Mouse (Mus musculus) frontal cortex, postnatal 36 days (tissue): ENCODE data around the gene 1700034J05Rik.

Experiments
- DNase-seq, 2 experiments: peaks; one replicate each; pipeline ENCODE4 v3.0.0; 2022; ENCODE audit warnings: low spot score in 2 of 2

The 1700034J05Rik gene

DNA sequence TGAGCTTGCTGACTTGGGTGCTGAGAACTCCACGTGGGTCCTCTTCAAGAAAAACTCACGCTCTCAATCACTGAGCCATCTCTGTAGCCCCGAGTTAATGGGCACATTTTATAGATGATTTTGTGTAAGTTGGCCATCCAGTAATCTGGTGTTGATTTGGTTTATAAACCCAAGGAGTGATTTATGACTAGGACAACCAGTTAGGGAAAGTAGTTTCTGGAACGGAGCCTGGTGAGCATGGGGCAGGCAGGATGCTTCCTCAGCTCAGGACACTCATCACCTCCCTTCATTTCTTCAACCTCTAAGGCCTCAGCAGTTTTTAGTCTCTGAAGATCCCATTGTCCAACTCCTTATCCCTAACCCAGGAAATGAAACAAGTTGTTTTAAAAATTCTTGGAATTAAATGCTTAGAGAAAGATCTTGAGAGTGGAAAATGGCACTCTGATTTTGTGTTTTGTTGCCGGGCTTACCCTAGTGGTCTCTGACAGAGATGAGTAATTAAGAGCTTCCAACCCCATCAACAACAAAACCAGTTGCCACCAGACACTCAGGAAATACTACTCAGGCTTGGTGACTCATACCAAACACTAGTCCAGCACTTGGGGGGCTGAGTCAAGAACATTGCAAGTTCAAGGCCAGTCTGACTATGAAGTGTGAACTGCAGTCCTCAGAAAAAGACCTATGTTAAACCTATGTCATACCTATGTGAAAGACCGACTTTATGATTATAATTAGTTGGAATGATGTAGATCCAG is 9.4 kb upstream of the 1700034J05Rik start:
- no peak for DNase-seq

DNA sequence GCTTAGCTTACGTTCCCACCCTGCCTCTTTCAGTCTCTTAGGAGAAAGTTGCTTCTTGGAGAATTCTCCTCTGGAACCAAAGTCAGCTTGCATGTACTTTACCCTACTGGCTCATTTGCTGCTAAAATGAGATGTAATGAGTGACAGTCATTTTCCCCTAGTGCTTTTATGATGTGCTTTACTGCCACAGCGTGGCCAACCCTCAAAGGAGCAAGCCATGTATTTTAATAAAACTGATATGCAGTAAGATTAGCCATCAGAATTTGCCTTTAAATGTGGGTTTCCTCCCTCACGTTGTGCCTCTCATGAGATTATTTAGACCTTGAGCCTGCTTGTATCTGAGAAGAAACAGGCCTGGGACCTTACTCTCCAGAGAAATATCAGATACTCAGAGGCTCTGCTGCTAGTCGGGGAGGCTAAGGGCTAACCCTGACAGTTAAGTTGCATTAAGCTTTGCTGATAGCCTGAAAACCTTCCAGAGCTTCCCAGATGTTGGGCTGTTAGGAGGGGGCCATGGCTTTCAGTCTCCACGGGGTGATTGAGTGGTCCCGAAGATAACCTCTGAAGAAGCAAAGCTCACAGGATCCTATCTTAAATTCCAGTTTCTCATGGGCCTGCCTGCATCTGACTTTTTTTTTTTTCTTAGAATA is 7.7 kb upstream of the 1700034J05Rik start:
- DNase-seq: no peak

DNA sequence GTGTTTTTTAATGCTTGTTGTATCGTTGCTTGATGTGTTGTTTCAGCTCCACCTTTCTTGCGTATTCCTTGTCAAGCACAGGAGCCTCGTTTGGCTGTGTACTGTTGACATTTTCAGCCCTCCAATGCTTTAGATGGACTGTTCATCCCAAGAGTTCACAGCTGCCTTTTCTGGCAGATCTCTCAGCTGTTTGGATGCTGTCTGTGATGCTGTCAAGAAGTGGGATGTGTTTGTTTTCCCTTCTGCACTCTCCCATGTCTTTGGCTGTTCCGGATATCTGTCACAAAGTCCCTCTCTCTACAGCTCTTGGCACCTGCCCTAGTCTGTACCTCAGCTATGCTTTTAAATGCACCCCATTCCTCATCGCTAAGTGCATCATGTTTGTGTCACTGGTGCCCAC is 6.7 kb upstream of the 1700034J05Rik start:
- DNase-seq: no peak

DNA sequence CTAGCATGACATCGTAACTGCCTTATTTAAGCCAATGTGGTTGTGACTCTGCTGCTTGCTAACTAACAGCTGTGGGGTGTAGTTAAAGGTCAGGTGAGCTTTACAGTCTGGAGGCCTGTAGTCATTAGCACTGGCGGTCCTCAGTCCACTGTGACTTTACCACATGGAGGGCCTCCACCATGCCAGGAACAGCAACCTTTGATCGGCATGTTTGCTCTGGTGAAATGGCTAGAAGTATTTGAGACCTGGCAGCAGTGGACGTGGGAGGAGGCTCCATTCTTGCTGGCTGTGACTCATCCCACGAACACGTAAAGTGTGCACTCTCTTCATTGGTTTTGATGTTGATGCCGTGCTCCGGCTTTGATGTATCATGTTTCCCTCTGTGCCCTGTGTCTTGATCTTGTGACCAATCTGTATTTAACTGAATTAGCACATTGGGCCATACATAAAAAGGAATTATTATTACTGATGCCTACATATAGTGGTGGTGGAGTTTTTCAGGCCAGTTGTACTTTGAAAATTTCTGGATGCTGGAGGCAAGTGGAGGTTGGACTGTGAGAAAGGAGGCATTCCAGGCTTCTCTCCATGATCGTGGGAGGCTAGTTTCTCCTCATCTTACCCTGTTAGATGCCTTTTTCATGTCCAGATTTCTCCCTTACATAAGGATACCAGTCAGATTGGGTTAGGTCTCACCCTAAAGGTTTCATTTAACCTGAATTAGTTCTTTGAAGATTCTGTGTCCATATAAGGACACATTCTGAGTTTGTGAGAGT is 5.9 kb upstream of the 1700034J05Rik start:
- DNase-seq: no peak

DNA sequence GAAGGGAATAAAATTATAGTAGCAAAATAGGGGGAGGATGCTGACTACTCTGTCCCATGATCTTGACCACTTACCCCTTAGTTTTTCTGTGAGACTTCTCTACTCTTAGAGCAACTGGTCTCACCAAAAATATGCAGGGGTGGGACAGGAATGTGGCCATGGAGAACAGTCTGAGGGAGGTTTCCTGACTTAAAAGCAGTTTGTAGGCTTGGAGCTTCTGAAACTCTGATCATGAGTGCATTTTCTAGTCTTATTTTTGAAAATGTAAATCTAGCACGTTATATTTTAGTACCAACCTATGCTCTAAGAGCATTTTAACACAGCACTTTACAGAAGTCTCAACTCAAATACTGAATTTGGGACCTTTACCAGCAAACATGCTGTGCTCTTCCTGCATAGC is 4.5 kb upstream of the 1700034J05Rik start:
- no peak for DNase-seq

DNA sequence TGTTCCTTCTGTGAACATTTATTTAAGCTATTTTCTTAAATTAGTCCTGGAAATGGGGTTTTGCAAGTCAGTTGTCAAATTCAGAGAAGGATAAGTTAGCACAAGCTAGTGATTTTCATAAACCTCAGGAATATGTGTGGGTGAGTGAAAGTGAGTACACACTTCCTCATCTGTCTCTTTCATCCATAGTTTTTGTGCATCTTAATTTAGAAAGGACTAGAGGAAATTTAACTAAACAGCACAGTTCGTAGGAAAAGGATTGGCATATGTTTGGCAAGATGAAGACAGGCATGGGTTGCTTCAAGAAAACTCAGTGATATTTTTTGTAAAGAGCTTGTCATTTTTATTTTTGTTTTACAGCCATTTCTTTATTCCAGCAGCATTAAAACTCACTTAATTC is 2.7 kb upstream of the 1700034J05Rik start:
- no peak for DNase-seq

DNA sequence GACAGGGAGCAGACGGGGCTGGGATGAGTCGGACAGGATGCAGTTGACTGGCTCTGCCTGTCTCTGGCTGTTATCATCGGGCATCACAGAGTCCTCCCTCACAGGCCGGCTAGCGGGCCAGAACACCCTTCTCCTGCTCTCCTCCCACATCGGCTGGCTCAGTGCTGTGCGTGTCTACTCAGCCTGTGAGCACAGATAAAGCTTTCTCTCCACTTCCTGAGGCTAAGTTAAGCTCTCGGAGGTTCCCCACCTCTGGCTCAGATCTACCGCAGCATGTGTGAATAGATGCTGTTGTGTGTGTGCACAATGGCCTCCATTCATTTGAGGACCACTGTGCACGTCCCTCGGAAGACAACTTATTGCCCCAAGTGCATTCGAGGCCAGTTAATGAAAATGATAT is 1.7 kb upstream of the 1700034J05Rik start:
- DNase-seq: peak; percentile 62 to 64

DNA sequence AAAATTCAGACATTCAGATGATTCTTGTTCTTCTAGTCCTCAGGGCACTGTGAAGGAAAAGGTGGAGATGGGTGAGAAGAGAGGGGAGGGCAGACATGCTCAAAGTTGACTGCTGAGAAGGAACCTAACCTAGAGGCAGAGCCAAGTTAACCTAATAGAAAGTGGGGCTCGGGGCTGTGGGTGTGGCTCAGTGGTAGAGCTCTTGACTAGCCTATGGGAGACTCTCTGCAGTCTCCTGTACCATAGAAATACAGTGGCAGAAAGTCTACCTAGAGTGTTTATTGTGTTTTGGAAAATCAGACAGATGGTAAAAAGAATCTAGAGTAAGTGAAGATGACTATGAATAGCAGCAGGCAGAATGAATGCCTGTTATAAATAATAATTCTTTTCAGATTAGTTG is 1.3 kb upstream of the 1700034J05Rik start:
- no peak for DNase-seq

DNA sequence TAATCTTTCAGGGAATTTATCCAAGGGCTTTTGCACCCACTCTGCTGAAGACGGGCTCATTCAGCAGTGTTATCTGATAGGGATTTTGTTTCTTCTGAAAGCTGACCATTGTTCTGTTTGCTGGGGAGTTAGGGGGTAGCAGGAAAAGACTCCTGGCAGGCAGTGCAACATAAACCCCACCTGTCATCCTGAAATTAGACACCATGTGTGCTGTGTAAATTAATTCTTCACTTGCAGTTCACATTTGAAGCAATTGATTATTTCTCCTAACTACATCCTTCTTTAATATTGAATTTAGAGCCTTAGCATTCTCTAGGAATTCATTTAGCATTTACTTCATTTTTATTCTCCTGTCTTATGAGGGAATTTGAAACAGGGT is 3.8 kb downstream of the 1700034J05Rik start:
- no peak for DNase-seq

DNA sequence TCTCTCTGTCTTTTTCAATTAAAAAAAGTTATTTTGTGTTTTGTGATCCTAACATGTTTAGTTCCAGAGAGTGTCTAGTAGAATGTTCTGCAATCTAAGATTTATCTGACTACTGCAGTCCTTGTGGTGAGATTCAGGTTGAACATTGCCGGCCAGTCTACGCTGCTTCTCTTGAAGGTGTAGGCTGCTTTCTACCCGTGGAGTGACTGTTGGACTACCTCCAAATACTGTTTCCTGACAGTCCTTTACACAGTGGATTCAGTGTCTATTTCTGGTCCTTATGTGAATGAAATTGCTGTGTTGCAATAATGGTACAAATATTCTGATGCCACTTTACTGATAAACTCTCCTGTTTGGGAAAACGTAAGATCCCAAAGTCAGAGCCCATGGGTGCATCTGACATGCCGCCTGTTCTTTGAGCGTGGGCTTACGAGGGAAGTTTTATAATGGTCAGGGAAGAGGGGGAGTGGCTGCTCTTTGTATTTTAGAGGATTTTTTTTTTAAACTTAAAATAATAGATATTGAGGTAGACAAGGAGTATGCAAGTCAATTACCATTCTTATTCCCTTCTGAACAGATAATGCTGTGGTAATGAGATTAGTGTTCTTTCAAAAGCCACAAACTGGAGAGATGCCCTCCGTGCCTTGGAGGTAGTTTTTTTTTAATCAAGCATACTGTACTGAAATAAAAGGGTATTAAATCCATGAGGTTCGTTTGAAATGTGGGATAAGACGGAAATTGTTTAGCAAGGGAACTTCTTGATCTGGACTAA is 4.4 kb downstream of the 1700034J05Rik start:
- no peak for DNase-seq

DNA sequence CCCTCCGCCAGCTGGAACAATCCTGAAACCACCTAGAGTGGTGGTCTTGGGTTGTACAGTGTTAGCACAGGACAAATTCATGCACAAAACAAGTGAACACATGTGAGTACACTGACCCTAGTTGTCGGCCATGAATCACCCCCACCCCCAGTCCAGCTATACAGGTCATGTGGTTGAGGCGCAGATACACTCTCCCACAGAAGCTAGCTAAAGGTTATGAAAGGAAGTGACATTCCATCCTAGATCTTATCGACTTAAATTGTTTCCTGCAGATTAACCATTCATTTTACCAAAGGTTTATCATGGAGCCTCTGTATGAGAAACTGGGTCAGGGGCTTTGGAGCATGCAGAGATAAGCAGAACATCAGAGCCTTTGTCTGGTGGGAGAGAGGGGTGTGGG is 7.0 kb downstream of the 1700034J05Rik start:
- no peak for DNase-seq

DNA sequence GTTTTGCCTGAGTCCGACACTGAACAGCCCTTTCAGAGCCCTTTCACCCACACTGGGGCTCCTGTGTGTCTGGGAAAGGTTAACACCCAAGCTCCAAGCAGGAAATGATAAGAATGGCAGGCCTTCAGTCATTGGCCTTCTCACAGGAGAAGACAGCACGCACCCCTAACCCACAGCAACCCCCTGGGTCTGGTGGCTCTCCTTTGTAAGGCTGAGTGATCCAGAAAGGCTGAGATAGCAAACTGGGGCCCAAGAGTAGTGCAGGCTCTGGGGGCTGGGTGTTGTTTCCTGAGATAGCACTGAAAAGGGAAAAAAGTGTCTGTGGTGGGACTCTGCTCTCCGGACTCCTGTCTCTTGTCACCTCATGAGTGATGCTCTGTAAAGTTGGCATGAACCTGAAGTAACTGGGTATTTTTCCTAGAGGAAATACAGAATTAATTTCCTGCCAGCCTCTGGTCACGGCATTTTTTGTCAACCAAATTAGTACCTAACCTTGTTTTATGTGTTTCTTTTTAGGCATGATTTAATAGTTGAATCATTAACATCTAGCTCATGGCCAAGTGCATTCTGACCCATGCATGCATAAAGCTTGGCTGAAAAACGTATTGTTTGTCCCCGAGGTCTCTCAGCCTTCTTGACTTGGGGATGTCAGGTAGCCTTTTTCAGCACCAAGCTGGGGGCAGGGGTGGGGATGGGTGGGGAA is 7.7 kb downstream of the 1700034J05Rik start:
- DNase-seq: no peak

DNA sequence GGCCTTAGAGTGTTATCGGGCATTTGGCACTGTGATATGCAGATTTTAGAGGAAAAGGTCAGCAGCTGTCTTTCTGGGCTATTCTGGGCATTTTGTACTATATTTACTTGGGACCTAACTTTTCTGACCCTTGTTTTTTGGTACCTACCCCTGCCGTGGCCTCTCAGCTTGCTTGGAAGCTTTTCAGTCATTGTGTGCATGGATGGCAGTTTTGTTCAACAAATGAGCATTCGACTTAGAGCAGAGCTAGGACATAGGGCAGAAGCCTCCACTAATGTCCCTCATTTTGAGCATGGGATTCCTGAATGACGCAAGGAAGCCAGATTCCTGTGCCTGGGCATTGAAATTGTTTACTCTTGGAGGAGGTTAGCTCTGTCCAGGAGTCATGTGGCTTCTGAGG is 9.4 kb downstream of the 1700034J05Rik start:
- no peak for DNase-seq

DNA sequence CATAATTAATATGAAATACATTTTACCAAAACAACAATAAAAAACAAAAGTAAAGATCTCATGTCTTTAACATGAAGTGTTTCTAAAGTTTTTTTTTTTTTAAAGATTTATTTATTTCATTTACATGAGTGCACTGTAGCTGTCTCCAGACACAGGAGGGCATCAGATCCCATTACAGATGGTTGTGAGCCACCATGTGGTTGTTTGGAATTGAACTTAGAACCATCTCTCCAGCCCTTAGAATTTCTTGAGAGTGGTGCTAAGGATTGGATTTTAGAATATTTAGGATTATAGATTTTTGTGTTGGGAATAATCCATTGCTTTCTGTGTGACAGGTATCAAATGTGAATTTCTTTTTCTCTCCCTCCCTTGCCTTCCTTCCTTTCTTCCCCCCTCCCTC is 10.2 kb downstream of the 1700034J05Rik start:
- no peak for DNase-seq

DNA sequence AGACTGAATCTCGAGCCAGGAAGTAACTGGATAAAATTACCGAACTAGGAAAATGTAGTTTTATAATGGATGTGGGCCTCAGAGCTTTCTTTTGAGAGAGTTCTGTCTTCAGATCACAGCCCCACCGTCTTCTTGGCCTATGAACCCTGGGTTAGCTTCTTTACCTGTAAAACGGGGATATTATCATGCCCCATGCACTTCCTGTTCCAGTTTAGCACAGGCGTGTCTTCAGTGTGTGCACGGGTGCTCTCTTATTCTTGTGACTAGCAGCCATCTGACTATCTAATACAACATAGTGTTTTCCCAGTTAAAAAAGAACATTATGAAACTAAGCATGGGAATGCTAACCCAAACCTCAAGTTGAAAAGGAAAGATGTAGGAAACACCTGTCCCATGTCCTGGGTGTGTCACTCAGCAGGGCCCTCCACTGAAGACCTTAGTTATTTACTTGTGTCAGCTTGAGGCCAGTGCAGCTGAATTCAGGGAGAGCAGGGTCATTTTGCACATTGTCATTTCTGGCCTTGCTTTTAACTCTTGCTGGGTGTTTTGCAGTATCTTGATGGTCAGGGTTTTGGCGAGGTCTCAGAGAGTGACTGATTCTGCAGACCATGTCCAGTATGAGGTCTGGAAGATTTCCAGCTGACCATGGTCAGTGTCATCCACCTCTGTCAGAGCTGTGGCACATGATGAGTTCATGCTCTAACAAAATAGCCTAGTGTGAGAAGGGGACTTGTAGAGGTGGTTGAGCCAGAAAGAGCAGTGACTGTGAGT is 12.5 kb downstream of the 1700034J05Rik start:
- DNase-seq: no peak

DNA sequence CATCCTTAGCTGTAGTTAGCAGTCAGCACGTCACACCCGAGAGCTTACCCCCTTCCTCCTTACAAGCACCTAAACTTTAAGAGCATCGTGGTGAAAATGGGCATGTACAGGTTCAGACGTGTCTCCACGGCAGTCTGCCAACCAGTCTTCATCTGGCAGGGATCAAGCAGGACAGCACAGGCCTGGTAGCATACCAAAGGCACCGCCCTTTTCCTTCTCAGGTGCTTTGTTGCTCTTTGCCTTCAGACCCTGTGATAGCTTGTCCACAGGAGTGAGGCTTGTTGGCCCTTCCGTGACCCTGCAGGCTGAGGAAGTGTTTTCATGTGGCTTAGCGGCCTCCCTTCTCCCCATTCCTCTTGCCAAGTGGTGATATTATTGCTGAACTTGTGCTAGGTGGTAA is 15.2 kb downstream of the 1700034J05Rik start:
- no peak for DNase-seq

DNA sequence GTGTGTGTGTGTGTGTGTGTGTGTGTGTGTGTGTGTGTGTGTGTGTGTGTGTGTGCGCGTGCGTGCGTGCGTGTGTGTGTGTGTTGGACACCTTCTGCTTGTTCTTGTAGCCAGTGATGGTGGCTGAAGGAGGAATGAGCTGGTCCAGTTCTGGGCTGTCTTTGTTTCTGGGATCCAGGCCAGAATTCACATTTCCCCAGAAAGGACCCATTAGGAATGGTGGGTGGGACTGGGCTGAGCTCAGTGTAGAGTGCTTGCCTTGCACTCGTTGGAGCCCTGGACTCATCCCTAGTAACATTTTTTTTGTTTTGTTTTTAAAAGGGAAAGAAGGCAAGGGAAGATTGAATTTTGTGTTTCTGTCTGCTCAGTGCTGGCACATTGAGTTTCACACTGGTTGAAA is 18.3 kb downstream of the 1700034J05Rik start:
- no peak for DNase-seq

DNA sequence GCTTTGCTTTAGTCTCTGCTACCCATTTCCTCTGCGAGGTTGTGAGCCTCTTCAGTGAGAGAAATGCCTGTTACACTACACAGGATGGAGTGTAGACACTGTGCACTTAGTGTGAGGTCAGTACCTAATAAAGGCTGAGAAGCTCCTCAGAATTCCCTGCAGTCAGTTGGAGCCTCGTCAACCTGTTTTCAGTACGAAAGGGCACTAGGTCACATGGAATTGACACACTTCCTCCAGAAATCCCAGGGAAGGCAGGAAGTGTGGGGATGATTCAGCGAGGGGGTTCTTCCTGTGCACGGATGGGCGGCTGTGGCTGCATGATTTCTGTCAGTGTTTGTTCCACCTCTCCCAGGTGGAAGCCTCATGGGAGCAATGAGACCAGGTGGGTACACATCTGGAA is 21.1 kb downstream of the 1700034J05Rik start:
- DNase-seq: no peak

DNA sequence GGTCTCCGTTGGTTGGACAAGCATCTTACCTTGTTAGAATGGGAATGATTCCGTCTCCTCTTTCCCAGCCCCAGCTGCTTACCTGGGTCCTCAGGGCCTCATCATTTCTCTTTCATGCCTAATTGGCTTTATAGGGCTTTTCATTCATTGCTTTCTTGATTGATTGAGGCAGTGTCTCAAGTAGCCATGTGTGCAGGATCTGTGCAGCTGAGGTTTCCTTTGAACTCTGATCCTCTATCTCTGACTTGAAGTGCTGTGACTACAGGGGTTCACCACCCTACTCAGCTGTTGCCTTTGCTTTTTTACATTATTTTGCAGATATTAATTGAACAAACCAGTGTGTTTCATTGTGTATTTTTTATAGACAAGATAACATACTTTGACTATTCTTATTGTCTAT is 25.2 kb downstream of the 1700034J05Rik start:
- no peak for DNase-seq

DNA sequence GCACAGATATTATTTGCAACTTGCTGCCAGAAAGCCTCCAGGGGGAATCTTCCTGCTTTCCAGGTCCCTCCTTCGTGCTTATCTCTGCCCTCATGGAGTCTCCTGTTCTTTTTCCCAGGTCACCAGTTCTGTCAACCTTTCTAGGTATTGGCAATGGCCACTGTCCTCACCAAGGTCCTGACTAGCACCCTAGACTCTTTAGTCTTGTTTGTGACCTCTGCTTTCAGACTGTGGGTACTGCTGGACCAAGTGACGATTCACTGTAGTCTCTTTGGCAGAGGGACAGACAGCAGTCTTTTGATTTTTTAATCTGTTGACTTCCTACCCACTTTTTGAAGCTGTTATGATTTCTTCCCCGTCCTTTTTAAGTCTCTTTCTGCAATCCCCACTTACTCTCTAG is 26.1 kb downstream of the 1700034J05Rik start:
- DNase-seq: no peak
